Mouse (Mus musculus) E14TG2a.4 (cell line): Measurements from ENCODE around the gene Commd7.

Experiments
- CTCF ChIP-seq: conservative IDR thresholded peaks from 2 replicates; pipeline ENCODE4 v1.5.1; 2014; ENCODE audit warnings: low read length
- NANOG ChIP-seq: IDR thresholded peaks from 2 replicates; pipeline ENCODE4 v1.6.1; 2014; ENCODE audit warnings: borderline replicate concordance, low read length, mixed read lengths

- TF ChIP-seq CTCF (no peak), NANOG (no peak)
Measured at GRCm38 (mm10) chr2:153632871-153633226, 268 bp upstream of the Commd7 start.
